Mouse (Mus musculus) heart, adult 8-10 months (tissue): ENCODE measurements around the gene Catsperg1. TPM values are rescaled to one million over a fixed set of nuclear protein-coding genes. Genes with fewer than 3 reads are reported as not detected.
A peak's percentile ranks its signal among the peaks of the same experiment; 100 is the strongest.
"Not testable (repeated sequence)": the region's sequence is repeated elsewhere in the genome, so short reads cannot be mapped to it uniquely, and the experiment has no call there.

Source experiments
- DNase-seq: peaks from one replicate; pipeline ENCODE4 v3.0.0; 2022; ENCODE audit warnings: low spot score
- total RNA-seq, 4 experiments: library from RNA; stranded (reverse); gene quantifications; 2 replicates each; pipeline ENCODE4 v1.2.4; 2022

Catsperg1 gene
- under 1 TPM in 3 of 4 experiments, not detected in 1; 0.24 to 0.34 (median 0.25) TPM for total RNA-seq

- no peak for DNase-seq
These were observed at the start of gene Catsperg1 for GRCm38 (mm10) chr7:29213675-29214082. Gene Catsperg1, minus strand, starts transcription at chr7:29214035.

- no peak for DNase-seq
These were observed 48.3 kb upstream of the Catsperg1 start for GRCm38 (mm10) chr7:29262151-29262550.

- DNase-seq: no peak
These were observed 46.2 kb upstream of the Catsperg1 start for GRCm38 (mm10) chr7:29259781-29260730.

GRCm38 (mm10) chr7:29257368-29257767, 43.5 kb upstream of the Catsperg1 start:
- DNase-seq: no peak

- DNase-seq: no peak
These were observed 42.0 kb upstream of the Catsperg1 start for GRCm38 (mm10) chr7:29255875-29256274.

- peak; percentile 24 for DNase-seq
These were observed 40.0 kb upstream of the Catsperg1 start for GRCm38 (mm10) chr7:29253842-29254241.

- no peak for DNase-seq
These were observed 37.3 kb upstream of the Catsperg1 start for GRCm38 (mm10) chr7:29251166-29251565.

GRCm38 (mm10) chr7:29248261-29248841, 34.5 kb upstream of the Catsperg1 start, which contains the start of gene 2200002D01Rik:
Gene 2200002D01Rik, minus strand, starts transcription at chr7:29248466.
- DNase-seq: peak; percentile 43

- DNase-seq: no peak
These were observed 33.9 kb upstream of the Catsperg1 start for GRCm38 (mm10) chr7:29247706-29248105.

GRCm38 (mm10) chr7:29247314-29247700, 33.5 kb upstream of the Catsperg1 start:
- DNase-seq: peak; percentile 82

GRCm38 (mm10) chr7:29246619-29247313, 32.9 kb upstream of the Catsperg1 start:
- no peak for DNase-seq

GRCm38 (mm10) chr7:29246015-29246414, 32.2 kb upstream of the Catsperg1 start:
- DNase-seq: no peak

- DNase-seq: no peak
These were observed 31.0 kb upstream of the Catsperg1 start for GRCm38 (mm10) chr7:29244732-29245416.

GRCm38 (mm10) chr7:29238019-29238967, 24.5 kb upstream of the Catsperg1 start, which contains the start of gene Yif1b:
Gene Yif1b, plus strand, starts transcription at chr7:29238329.
- DNase-seq: peak; percentile 98

GRCm38 (mm10) chr7:29237596-29237995, 23.8 kb upstream of the Catsperg1 start:
- DNase-seq: not testable (repeated sequence)

GRCm38 (mm10) chr7:29236593-29236992, 22.8 kb upstream of the Catsperg1 start:
- no peak for DNase-seq

- no peak for DNase-seq
These were observed 20.8 kb upstream of the Catsperg1 start for GRCm38 (mm10) chr7:29234661-29235060.

GRCm38 (mm10) chr7:29233745-29234144, 19.9 kb upstream of the Catsperg1 start:
- peak; percentile 68 for DNase-seq

- DNase-seq: peak; percentile 79
These were observed 18.6 kb upstream of the Catsperg1 start, which contains the start of gene Kcnk6 for GRCm38 (mm10) chr7:29232247-29233013. Gene Kcnk6, minus strand, starts transcription at chr7:29232515.
